Mouse (Mus musculus) Patski (cell line): ENCODE data around the gene Gm17359. TPM values are rescaled to one million over a fixed set of nuclear protein-coding genes. Genes with fewer than 3 reads are reported as not detected.

Experiments used
- ATAC-seq: fragments of 100-300 bp; one replicate; pipeline ENCODE4 v1.8.0; 2021
- CTCF ChIA-PET: fragments of 350-600 bp; sonication (Branson Sonifier 250); formaldehyde crosslinking; loops from one replicate; lab custom pipeline; 2022; ENCODE audit warnings: inconsistent platforms; lab: Charles Lee
- POLR2A ChIA-PET: fragments of 350-600 bp; sonication (Branson Sonifier 250); formaldehyde crosslinking; loops from one replicate; lab custom pipeline; 2022; ENCODE audit warnings: antibody characterized with exemption, inconsistent platforms; lab: Charles Lee
- DNase-seq: peaks from one replicate; pipeline ENCODE4 v3.0.0-alpha.2; 2011; ENCODE audit warnings: low read depth, low spot score
- H3K27me3 ChIP-seq: fragments of 371-371 bp; one replicate; pipeline ENCODE4 v1.5.1; 2021
- CTCF ChIP-seq: fragments of 100-300 bp; IDR thresholded peaks from one replicate; pipeline ENCODE4 v1.5.1; 2021
- in situ Hi-C: fragments of 300-500 bp; cut with MboI; formaldehyde crosslinking; loops from 3 replicates; pipeline ENCODE4 v1.11.1; 2018; ENCODE audit warnings: low pct_unique_long_range_greater_than_20kb, mixed read lengths
- polyA plus RNA-seq: library from polyadenylated mRNA; unstranded; gene quantifications from one replicate; pipeline ENCODE4 v1.2.3, GENCODE M21; 2021

The Gm17359 gene
- polyA plus RNA-seq, 1 experiment from 2014 or later: not detected

DNA sequence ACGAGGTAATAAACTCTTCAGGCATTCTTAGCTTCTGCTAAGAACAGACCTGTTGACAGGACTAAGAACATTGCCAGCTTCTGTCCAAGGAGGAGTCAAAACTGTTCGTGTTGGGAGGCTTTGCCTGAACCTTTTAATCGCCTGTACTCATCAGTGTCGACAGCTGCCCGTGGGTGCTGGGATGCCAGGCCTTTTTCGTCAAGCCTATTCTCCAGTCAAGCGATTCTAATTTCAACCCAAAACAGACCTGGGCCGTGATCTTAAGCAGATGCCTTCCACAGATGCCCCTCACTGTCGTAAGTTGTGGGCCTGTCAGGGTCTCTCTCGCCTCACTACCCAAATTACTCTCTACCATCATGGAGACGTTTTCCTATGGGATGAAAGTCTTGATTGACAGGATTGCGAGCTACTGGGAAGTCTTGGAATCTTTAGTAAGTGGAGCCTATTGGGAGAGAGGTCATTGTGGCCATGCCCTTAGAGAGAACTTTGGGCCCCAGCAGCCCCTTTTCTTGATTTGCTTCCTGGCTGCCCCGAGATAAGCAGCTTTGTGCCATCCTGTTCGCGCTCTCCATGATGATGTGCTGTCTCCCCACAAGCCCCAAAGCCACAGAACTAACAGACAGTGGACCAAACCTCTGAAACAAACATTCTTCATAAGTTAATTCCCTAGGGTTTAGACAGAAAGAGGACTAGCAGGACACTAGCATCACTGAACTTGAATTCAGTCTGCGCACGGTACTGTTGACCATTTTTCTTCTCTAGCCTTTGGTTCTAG lies 6.7 kb downstream of the Gm17359 start:
- ATAC-seq (no peak), DNase-seq (no peak)
- ChIA-PET POLR2A (no interaction called here), CTCF (interaction anchor here (0.9 to 1.1 kb wide), 2 partner anchors 9 to 13 kb away, joined by 3 to 5 read pairs; no protein-coding TSS in a partner anchor)
- TF ChIP-seq CTCF: no peak
- in situ Hi-C loops: no loop called here
- H3K27me3 ChIP-seq: peaks cover 10% of the 10 kb centered on the region

- in situ Hi-C loops: no loop called here
- DNase-seq (no peak), ATAC-seq (no peak)
- no peak for TF ChIP-seq CTCF
- ChIA-PET POLR2A (interaction anchor here (0.6 to 1.1 kb wide), 2 partner anchors 20 to 62 kb away, joined by 3 read pairs; no protein-coding TSS in a partner anchor), CTCF (interaction anchor here (0.9 to 1.7 kb wide), 4 partner anchors 10 to 52 kb away, joined by 3 to 4 read pairs (median 3); no protein-coding TSS in a partner anchor)
- H3K27me3 ChIP-seq: peaks cover 10% of the 10 kb centered on the region
Observed at GRCm38 (mm10) chr3:79349311-79349710, 12.8 kb downstream of the Gm17359 start.

DNA sequence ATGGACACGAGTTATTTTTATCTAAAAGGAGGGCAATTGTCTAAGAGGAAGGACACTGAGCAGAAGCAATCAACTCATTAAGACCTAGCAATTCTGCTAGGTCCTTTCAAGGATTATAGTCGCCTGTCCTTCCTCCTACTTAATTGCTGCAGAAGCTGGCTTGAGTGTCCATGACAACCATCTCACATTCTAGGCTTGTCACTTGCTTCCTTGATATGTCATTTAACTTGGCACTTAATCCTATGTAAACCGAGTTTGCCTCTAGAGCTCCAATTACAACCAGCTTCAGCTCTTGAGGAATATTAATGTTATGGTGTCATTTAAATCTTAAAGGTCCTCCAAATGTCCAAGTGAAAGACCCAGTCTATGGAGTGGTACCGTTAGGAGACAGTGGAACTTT lies 22.3 kb downstream of the Gm17359 start:
- no peak for ATAC-seq
- DNase-seq: no peak
- CTCF ChIA-PET: interaction anchor here (1.4 kb wide), 1 partner anchor 46 kb away, joined by 3 read pairs; no protein-coding TSS in a partner anchor

GRCm38 (mm10) chr3:79360317-79361101 lies 24.0 kb downstream of the Gm17359 start:
- peak; percentile 21 for ATAC-seq
- in situ Hi-C loops: no loop called here
- TF ChIP-seq CTCF: no peak
- ChIA-PET POLR2A (interaction anchor here (0.6 kb wide), 1 partner anchor 254 kb away, joined by 4 read pairs; no protein-coding TSS in a partner anchor), CTCF (interaction anchor here (0.7 to 1.8 kb wide), 7 partner anchors 10 to 159 kb away, joined by 3 to 6 read pairs (median 3); no protein-coding TSS in a partner anchor)
- H3K27me3 ChIP-seq: peaks cover 28% of the 10 kb centered on the region
- DNase-seq: peak; percentile 17

More for the DNA sequence above, 22.3 kb downstream of the Gm17359 start:
- TF ChIP-seq CTCF: no peak
- peaks cover 28% of the 10 kb centered on the region for H3K27me3 ChIP-seq
- in situ Hi-C loops: no loop called here
- POLR2A ChIA-PET: no interaction called here

DNA sequence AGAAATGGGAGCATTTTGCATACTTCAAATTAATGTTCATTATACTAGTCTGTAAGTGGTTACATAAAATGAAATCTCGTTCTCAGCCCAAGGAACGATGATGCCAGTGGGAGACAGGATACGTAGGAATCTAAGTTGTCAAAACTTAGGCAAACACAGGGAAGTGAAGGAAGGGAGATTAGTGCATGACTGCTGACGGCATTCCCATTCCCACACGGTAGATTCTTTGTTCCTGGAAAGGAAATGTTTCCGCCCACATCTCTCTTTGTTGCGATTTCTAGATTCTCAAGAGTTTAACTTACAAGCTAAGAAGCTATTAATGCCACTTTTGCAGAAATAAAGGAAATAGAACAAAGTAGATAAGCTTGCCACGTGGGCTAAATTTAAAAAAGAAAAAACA lies 29.6 kb downstream of the Gm17359 start:
- ChIA-PET CTCF (no interaction called here), POLR2A (no interaction called here)
- no peak for ATAC-seq
- in situ Hi-C loops: no loop called here
- H3K27me3 ChIP-seq: peaks cover 22% of the 10 kb centered on the region
- no peak for DNase-seq
- TF ChIP-seq CTCF: no peak

- POLR2A ChIA-PET: no interaction called here
- DNase-seq (no peak), ATAC-seq (no peak)
- in situ Hi-C loops: no loop called here
- H3K27me3 ChIP-seq: peaks cover 18% of the 10 kb centered on the region
- no peak for TF ChIP-seq CTCF
- CTCF ChIA-PET: no interaction called here
Observed at GRCm38 (mm10) chr3:79368306-79368705, 31.8 kb downstream of the Gm17359 start.

DNA sequence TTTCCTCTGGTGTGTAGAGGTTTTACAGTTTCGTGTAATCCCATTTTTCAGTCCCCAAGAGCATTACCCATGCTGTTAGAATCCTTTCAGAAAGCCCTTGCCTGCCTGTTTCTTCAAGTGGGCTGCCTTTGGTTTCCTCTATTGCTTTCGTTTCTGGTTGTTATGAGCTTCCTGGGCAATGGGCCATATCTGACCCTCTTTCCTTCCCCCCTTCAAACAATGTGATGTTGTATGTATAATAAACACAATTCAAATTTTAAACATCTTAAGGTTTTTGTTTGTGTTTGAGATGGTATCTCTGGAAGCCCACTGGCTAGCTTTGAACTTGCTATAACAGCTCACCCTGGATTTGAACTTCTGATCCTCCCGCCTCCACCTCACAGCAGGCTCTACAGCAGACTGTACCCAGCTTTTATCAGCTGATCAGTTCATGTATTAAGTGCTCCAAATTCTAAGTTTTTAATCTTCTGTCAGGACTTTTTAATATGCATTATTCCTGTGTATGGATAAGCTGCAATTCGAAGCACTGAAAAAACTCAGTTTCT lies 34.0 kb downstream of the Gm17359 start:
- ChIA-PET POLR2A (interaction anchor here (0.6 kb wide), 1 partner anchor 51 kb away, joined by 3 read pairs; no protein-coding TSS in a partner anchor), CTCF (interaction anchor here (1.2 kb wide), 1 partner anchor 9 kb away, joined by 3 read pairs; no protein-coding TSS in a partner anchor)
- in situ Hi-C loops: no loop called here
- ATAC-seq: no peak
- TF ChIP-seq CTCF: no peak
- peaks cover 18% of the 10 kb centered on the region for H3K27me3 ChIP-seq
- no peak for DNase-seq

DNA sequence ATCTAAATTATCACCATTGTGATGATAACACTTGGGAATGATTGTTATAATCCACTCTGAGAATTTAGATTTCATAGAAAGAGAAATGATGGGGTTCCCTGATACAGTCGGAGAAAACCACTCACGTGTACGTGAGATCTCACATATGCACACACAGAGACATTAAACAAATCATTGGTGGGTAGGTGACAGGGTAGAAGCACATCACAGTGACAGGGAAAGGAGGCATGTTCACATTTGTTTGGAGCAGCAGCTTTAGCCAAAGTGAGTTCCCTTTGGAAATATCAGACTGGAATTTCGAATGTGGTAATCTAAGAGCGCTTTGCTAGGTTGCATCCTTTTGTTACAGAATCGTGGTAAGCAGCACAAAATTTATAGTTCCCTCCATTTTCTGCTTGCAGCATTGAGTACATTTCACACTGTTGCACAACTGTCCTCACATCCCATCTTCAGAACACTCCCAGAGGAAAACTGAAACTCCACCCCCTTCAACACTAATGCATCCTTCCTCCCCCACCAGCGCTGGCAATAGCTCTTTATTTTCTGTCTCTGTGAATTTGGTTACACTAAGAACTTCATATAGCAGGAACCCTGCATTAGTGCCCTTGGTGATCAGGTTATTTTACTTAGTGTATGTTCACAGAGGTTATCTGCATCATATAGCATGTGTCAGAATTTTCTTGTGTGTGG lies 35.2 kb downstream of the Gm17359 start:
- in situ Hi-C loops: no loop called here
- no peak for DNase-seq
- ATAC-seq: no peak
- no peak for TF ChIP-seq CTCF
- ChIA-PET CTCF (no interaction called here), POLR2A (no interaction called here)
- peaks cover 18% of the 10 kb centered on the region for H3K27me3 ChIP-seq

GRCm38 (mm10) chr3:79373930-79374329 lies 37.5 kb downstream of the Gm17359 start:
- TF ChIP-seq CTCF: no peak
- ATAC-seq (no peak), DNase-seq (no peak)
- in situ Hi-C loops: no loop called here
- POLR2A ChIA-PET: no interaction called here
- H3K27me3 ChIP-seq: peaks cover 13% of the 10 kb centered on the region
- CTCF ChIA-PET: interaction anchor here (1.2 to 1.9 kb wide), 2 partner anchors 12 to 15 kb away, joined by 4 to 5 read pairs; no protein-coding TSS in a partner anchor

DNA sequence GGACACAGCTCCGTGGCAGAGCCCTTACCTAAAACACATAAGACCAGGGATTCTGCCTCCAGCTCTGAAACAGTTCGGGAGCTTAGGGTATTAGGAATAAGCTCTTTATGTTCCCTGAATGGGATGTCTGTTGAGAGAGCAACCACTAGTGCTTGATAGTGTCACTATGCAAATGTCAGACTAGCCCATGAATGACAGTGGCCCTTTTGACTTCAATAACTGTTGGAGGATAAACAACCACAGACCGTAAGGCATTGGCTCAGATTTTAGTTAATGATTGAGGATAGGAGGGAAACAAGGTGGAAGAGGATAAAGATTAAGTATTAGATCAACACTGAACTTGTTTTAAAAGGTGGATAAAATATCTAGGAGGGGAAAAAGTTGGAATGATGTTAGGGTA lies 41.6 kb downstream of the Gm17359 start:
- DNase-seq (no peak), ATAC-seq (no peak)
- no peaks in the 10 kb centered on the region for H3K27me3 ChIP-seq
- in situ Hi-C loops: no loop called here
- ChIA-PET CTCF (interaction anchor here (1.1 to 1.7 kb wide), 4 partner anchors 8 to 45 kb away, joined by 4 to 6 read pairs (median 4); no protein-coding TSS in a partner anchor), POLR2A (no interaction called here)
- no peak for TF ChIP-seq CTCF
